In genomic region chr2:121507951-121508330, GRCm38 (mm10) we compare ENCODE assay signal across 9 mouse cellular contexts. TPM values are rescaled to one million over a fixed set of nuclear protein-coding genes. Genes with fewer than 3 reads are reported as not detected.
DNase-seq lines count a peak whose midpoint lies in the region; ATAC-seq and TF ChIP-seq lines count a peak whose summit lies in the region.
"Had no signal": no experiment of that assay in that cellular context is flagged by ENCODE, and none has a peak within 500 bp of the region (broad histone marks: within the 10 kb centered on the region; RNA-seq: fewer than 3 reads in every experiment).

No protein-coding gene starts in this region.

- peak overlapping the region; percentile 77 for H3K4me2 ChIP-seq in heart, embryonic 11.5 days
- peak overlapping the region; percentile 77 for H3K4me2 ChIP-seq in hindbrain, embryonic 15.5 days
- H3K4me2 ChIP-seq in midbrain, embryonic 13.5 days (replicated peaks), result peak overlapping the region; percentile 64

- DNase-seq in heart, adult 8-10 months (ENCODE audit: low spot score), result no peak
- no peak for DNase-seq in G1E (ENCODE audit: low spot score)
- no peak for DNase-seq in cerebellum, adult 11 months
- no peak for DNase-seq in ovary, postnatal 14 days (ENCODE audit: low spot score)
- DNase-seq in layer of hippocampus, postnatal 25 days (ENCODE audit: extremely low spot score in 1 of 2, low spot score in 1 of 2), result no peak

- peak overlapping the region; percentile 65 for H3K4me3 ChIP-seq in heart, embryonic 11.5 days (ENCODE audit: low read depth, low read length)
- peak overlapping the region; percentile 75 for H3K4me3 ChIP-seq in G1E (ENCODE audit: low read depth, low read length)
- peak overlapping the region; percentile 69; the same call in 1 of the 2 replicates for H3K4me3 ChIP-seq in hindbrain, embryonic 15.5 days
- H3K4me3 ChIP-seq in midbrain, embryonic 13.5 days (replicated peaks), result peak overlapping the region; percentile 61

- no peak for TF ChIP-seq CTCF in G1E (IDR thresholded peaks at IDR 0.05; ENCODE audit: low read depth, low read length)

- ATAC-seq in heart, embryonic 11.5 days (replicated peaks; ENCODE audit: insufficient number of reproducible peaks, low FRiP score, low TSS enrichment), result no peak
- no peak for ATAC-seq in G1E (ENCODE audit: extremely low read depth, insufficient number of reproducible peaks, low FRiP score, poor library complexity, severe bottlenecking)
- ATAC-seq in hindbrain, embryonic 15.5 days (ENCODE audit: low FRiP score, low read depth), result no peak
- ATAC-seq in midbrain, embryonic 13.5 days, result no peak

- H3K27ac ChIP-seq in heart, embryonic 11.5 days (ENCODE audit: low read depth, low read length), result no peak overlapping the region
- H3K27ac ChIP-seq in hindbrain, embryonic 15.5 days (replicated peaks), result no peak overlapping the region
- H3K27ac ChIP-seq in midbrain, embryonic 13.5 days, result no peak overlapping the region

- no peaks in the 10 kb centered on the region for H3K27me3 ChIP-seq in heart, embryonic 11.5 days (ENCODE audit: control insufficient read depth, insufficient read depth, low read length)
- H3K27me3 ChIP-seq in G1E (ENCODE audit: insufficient read depth, low read length), result no peaks in the 10 kb centered on the region
- H3K27me3 ChIP-seq in hindbrain, embryonic 15.5 days, result no peaks in the 10 kb centered on the region
- H3K27me3 ChIP-seq in midbrain, embryonic 13.5 days, result no peaks in the 10 kb centered on the region

- H3K9ac ChIP-seq in heart, embryonic 11.5 days (ENCODE audit: low read depth, low read length), result peak overlapping the region; percentile 39; the same call in 1 of the 2 replicates
- H3K9ac ChIP-seq in hindbrain, embryonic 15.5 days, result no peak overlapping the region
- H3K9ac ChIP-seq in midbrain, embryonic 13.5 days (replicated peaks), result peak overlapping the region; percentile 70; the same call in 1 of the 2 replicates

- 81% methylated on average over 2 of the region's 2 CpGs for WGBS in heart, embryonic 11.5 days (ENCODE audit: insufficient replicate concordance)
- 80% methylated on average over 2 of the region's 2 CpGs for WGBS in hindbrain, embryonic 15.5 days
- 91% methylated on average over 2 of the region's 2 CpGs for WGBS in midbrain, embryonic 13.5 days

- H3K36me3 ChIP-seq in heart, embryonic 11.5 days (ENCODE audit: control insufficient read depth, insufficient read depth, low read length), result no peaks in the 10 kb centered on the region
- peaks cover 50% of the 10 kb centered on the region for H3K36me3 ChIP-seq in G1E (replicated peaks)
- no peaks in the 10 kb centered on the region for H3K36me3 ChIP-seq in hindbrain, embryonic 15.5 days
- peaks cover 16% of the 10 kb centered on the region for H3K36me3 ChIP-seq in midbrain, embryonic 13.5 days

- peaks cover 7% of the 10 kb centered on the region; the same call in 1 of the 2 replicates for H3K4me1 ChIP-seq in heart, embryonic 11.5 days (ENCODE audit: control insufficient read depth, insufficient read depth, low read length)
- H3K4me1 ChIP-seq in G1E (ENCODE audit: insufficient read depth, low read depth, low read length), result peaks cover 42% of the 10 kb centered on the region
- peaks cover 23% of the 10 kb centered on the region for H3K4me1 ChIP-seq in hindbrain, embryonic 15.5 days (replicated peaks)
- H3K4me1 ChIP-seq in midbrain, embryonic 13.5 days (replicated peaks), result peaks cover 21% of the 10 kb centered on the region

- H3K9me3 ChIP-seq in heart, embryonic 11.5 days (replicated peaks; ENCODE audit: control insufficient read depth, low read length), result no peaks in the 10 kb centered on the region
- H3K9me3 ChIP-seq in G1E (replicated peaks), result no peaks in the 10 kb centered on the region
- no peaks in the 10 kb centered on the region for H3K9me3 ChIP-seq in hindbrain, embryonic 15.5 days
- H3K9me3 ChIP-seq in midbrain, embryonic 13.5 days, result no peaks in the 10 kb centered on the region

RNA-seq across cellular contexts. Expression of gene Wdr76, which starts 1.4 kb away (rescaled TPM):
- polyA plus RNA-seq in heart, embryonic 11.5 days (2014; fragmentation: Nextera tagmentation; extraction: Ambion mirVana), result 7.1 and 10.0 TPM in 2 replicates
- 1 to 10 TPM; 2.1 to 3.2 (median 3.0) TPM for total RNA-seq in heart, adult 8-10 months (2022)
- total RNA-seq in G1E (2014; fragmentation: Nextera tagmentation), result 58.6 and 68.8 TPM in 2 replicates
- total RNA-seq in G1E (2017), result 50.5 and 56.5 TPM in 2 replicates
- 1.9 and 2.7 TPM in 2 replicates for polyA plus RNA-seq in G1E (2012)
- 3.9 and 4.9 TPM in 2 replicates for polyA plus RNA-seq in hindbrain, embryonic 15.5 days (2015; fragmentation: Nextera tagmentation; extraction: Ambion mirVana)
- 6.4 and 7.9 TPM in 2 replicates for polyA plus RNA-seq in midbrain, embryonic 13.5 days (2015; fragmentation: Nextera tagmentation; extraction: Ambion mirVana)
- total RNA-seq in layer of hippocampus, postnatal 25 days (2021), result 1 to 10 TPM; 3.1 to 3.5 TPM

RNA-seq across cellular contexts. Expression of gene Mfap1a, which starts 1.5 kb away (rescaled TPM):
- 19.2 and 20.6 TPM in 2 replicates for polyA plus RNA-seq in heart, embryonic 11.5 days (2014; fragmentation: Nextera tagmentation; extraction: Ambion mirVana)
- total RNA-seq in heart, adult 8-10 months (2022), result 10 to 100 TPM; 29.5 to 36.4 (median 32.8) TPM
- 32.5 and 34.1 TPM in 2 replicates for total RNA-seq in G1E (2014; fragmentation: Nextera tagmentation)
- 54.2 and 57.1 TPM in 2 replicates for total RNA-seq in G1E (2017)
- 6.7 and 11.1 TPM in 2 replicates for polyA plus RNA-seq in G1E (2012)
- 29.2 and 30.1 TPM in 2 replicates for polyA plus RNA-seq in hindbrain, embryonic 15.5 days (2015; fragmentation: Nextera tagmentation; extraction: Ambion mirVana)
- polyA plus RNA-seq in midbrain, embryonic 13.5 days (2015; fragmentation: Nextera tagmentation; extraction: Ambion mirVana), result 37.3 and 37.7 TPM in 2 replicates
- total RNA-seq in layer of hippocampus, postnatal 25 days (2021), result 10 to 100 TPM; 31.2 to 34.0 TPM

RNA-seq across cellular contexts. Expression of gene Mfap1b, which starts 34.1 kb away (rescaled TPM):
- polyA plus RNA-seq in heart, embryonic 11.5 days (2014; fragmentation: Nextera tagmentation; extraction: Ambion mirVana), result 45.0 and 48.8 TPM in 2 replicates
- 10 to 100 TPM; 28.3 to 37.4 (median 32.5) TPM for total RNA-seq in heart, adult 8-10 months (2022)
- total RNA-seq in G1E (2014; fragmentation: Nextera tagmentation) (36.4 and 42.6 TPM in 2 replicates), G1E (2017) (21.7 and 29.2 TPM in 2 replicates)
- 2.5 and 5.3 TPM in 2 replicates for polyA plus RNA-seq in G1E (2012)
- 68.0 and 70.6 TPM in 2 replicates for polyA plus RNA-seq in hindbrain, embryonic 15.5 days (2015; fragmentation: Nextera tagmentation; extraction: Ambion mirVana)
- polyA plus RNA-seq in midbrain, embryonic 13.5 days (2015; fragmentation: Nextera tagmentation; extraction: Ambion mirVana), result 78.6 and 82.4 TPM in 2 replicates
- total RNA-seq in layer of hippocampus, postnatal 25 days (2021), result 10 to 100 TPM; 40.9 to 43.9 TPM

RNA-seq across cellular contexts. Expression of gene Serinc4, which starts 51.4 kb away (rescaled TPM):
- polyA plus RNA-seq in heart, embryonic 11.5 days (2014; fragmentation: Nextera tagmentation; extraction: Ambion mirVana), result 0.07 TPM in 1 of 2 replicates, not detected in the other
- total RNA-seq in heart, adult 8-10 months (2022), result under 1 TPM in 2 of 4 experiments, not detected in 2; 0.13 to 0.17 TPM
- total RNA-seq in G1E (2014; fragmentation: Nextera tagmentation), result not detected in 2 replicates
- 0.58 and 1.3 TPM in 2 replicates for total RNA-seq in G1E (2017)
- polyA plus RNA-seq in G1E (2012), result not detected in 2 replicates
- 0.73 and 1.3 TPM in 2 replicates for polyA plus RNA-seq in hindbrain, embryonic 15.5 days (2015; fragmentation: Nextera tagmentation; extraction: Ambion mirVana)
- polyA plus RNA-seq in midbrain, embryonic 13.5 days (2015; fragmentation: Nextera tagmentation; extraction: Ambion mirVana), result 1.3 and 1.5 TPM in 2 replicates
- under 1 TPM; 0.63 to 0.64 TPM for total RNA-seq in layer of hippocampus, postnatal 25 days (2021)
- total RNA-seq: megakaryocyte-erythroid progenitor cell, adult 5-6 weeks had no signal

RNA-seq across cellular contexts. Expression of gene Hypk, which starts 54.9 kb away (rescaled TPM):
- 118 and 124 TPM in 2 replicates for polyA plus RNA-seq in heart, embryonic 11.5 days (2014; fragmentation: Nextera tagmentation; extraction: Ambion mirVana)
- total RNA-seq in heart, adult 8-10 months (2022), result 10 to 100 TPM; 18.2 to 25.0 (median 22.6) TPM
- 20.7 and 21.5 TPM in 2 replicates for total RNA-seq in G1E (2014; fragmentation: Nextera tagmentation)
- total RNA-seq in G1E (2017), result 73.2 and 82.9 TPM in 2 replicates
- 112 and 124 TPM in 2 replicates for polyA plus RNA-seq in G1E (2012)
- polyA plus RNA-seq in hindbrain, embryonic 15.5 days (2015; fragmentation: Nextera tagmentation; extraction: Ambion mirVana), result 110 and 112 TPM in 2 replicates
- 117 and 118 TPM in 2 replicates for polyA plus RNA-seq in midbrain, embryonic 13.5 days (2015; fragmentation: Nextera tagmentation; extraction: Ambion mirVana)
- 10 to 100 TPM; 24.0 to 26.6 TPM for total RNA-seq in layer of hippocampus, postnatal 25 days (2021)
